Mouse (Mus musculus): ENCODE results near the gene Emc8. TPM values are rescaled to one million over a fixed set of nuclear protein-coding genes. Genes with fewer than 3 reads are reported as not detected.
A peak's percentile ranks its signal among the peaks of the same experiment; 100 is the strongest.
"Not testable (repeated sequence)": the region's sequence is repeated elsewhere in the genome, so short reads cannot be mapped to it uniquely, and the experiment has no call there.

Gene Emc8
- total RNA-seq, 2 experiments from 2014 or later = 87.1 to 118 TPM

GRCm38 (mm10) chr8:120686051-120686450 lies 17.7 kb upstream of the Emc8 start:
- no peak for DNase-seq (ENCODE audit: low spot score in 2 of 2)

- DNase-seq (ENCODE audit: low spot score in 2 of 2) = no peak
Measured at GRCm38 (mm10) chr8:120685591-120685990, 17.2 kb upstream of the Emc8 start.

GRCm38 (mm10) chr8:120685097-120685496 lies 16.7 kb upstream of the Emc8 start:
- DNase-seq (ENCODE audit: low spot score in 2 of 2) = peak; percentile 46 to 59

GRCm38 (mm10) chr8:120684082-120684481 lies 15.7 kb upstream of the Emc8 start:
- no peak for DNase-seq (ENCODE audit: low spot score in 2 of 2)

- peak; percentile 80 to 81 for DNase-seq (ENCODE audit: low spot score in 2 of 2)
Measured at GRCm38 (mm10) chr8:120683602-120684001, 15.2 kb upstream of the Emc8 start.

GRCm38 (mm10) chr8:120681113-120681512 lies 12.7 kb upstream of the Emc8 start:
- DNase-seq (ENCODE audit: low spot score in 2 of 2) = no peak

- DNase-seq (ENCODE audit: low spot score in 2 of 2) = not testable (repeated sequence)
Measured at GRCm38 (mm10) chr8:120680405-120680804, 12.0 kb upstream of the Emc8 start.

GRCm38 (mm10) chr8:120679629-120680387 lies 11.4 kb upstream of the Emc8 start:
- no peak for DNase-seq (ENCODE audit: low spot score in 2 of 2)

- peak; percentile 83 to 89 for DNase-seq (ENCODE audit: low spot score in 2 of 2)
Measured at GRCm38 (mm10) chr8:120678447-120678846, 10.1 kb upstream of the Emc8 start.

- no peak for DNase-seq (ENCODE audit: low spot score in 2 of 2)
Measured at GRCm38 (mm10) chr8:120675718-120676117, 7.3 kb upstream of the Emc8 start.

- no peak for DNase-seq (ENCODE audit: low spot score in 2 of 2)
Measured at GRCm38 (mm10) chr8:120673298-120673697, 4.9 kb upstream of the Emc8 start.

- no peak for DNase-seq (ENCODE audit: low spot score in 2 of 2)
Measured at GRCm38 (mm10) chr8:120672626-120673229, 4.4 kb upstream of the Emc8 start.

- no peak for DNase-seq (ENCODE audit: low spot score in 2 of 2)
Measured at GRCm38 (mm10) chr8:120671775-120672174, 3.4 kb upstream of the Emc8 start.

- DNase-seq (ENCODE audit: low spot score in 2 of 2) = peak; percentile 88 to 89
Measured at GRCm38 (mm10) chr8:120667561-120668373, 606 bp downstream of the Emc8 start, which contains the start of the genes Gm27021 and Cox4i1. Gene Gm27021, minus strand, starts transcription at chr8:120668079. Gene Cox4i1, plus strand, starts transcription at chr8:120668222.

- no peak for DNase-seq (ENCODE audit: low spot score in 2 of 2)
Measured at GRCm38 (mm10) chr8:120666807-120667470, 1.4 kb downstream of the Emc8 start.

- no peak for DNase-seq (ENCODE audit: low spot score in 2 of 2)
Measured at GRCm38 (mm10) chr8:120665726-120666455, 2.5 kb downstream of the Emc8 start.

GRCm38 (mm10) chr8:120664566-120664965 lies 3.8 kb downstream of the Emc8 start:
- no peak for DNase-seq (ENCODE audit: low spot score in 2 of 2)

GRCm38 (mm10) chr8:120657415-120657814 lies 11.0 kb downstream of the Emc8 start:
- no peak for DNase-seq (ENCODE audit: low spot score in 2 of 2)

GRCm38 (mm10) chr8:120656322-120657052 lies 11.9 kb downstream of the Emc8 start:
- no peak for DNase-seq (ENCODE audit: low spot score in 2 of 2)

GRCm38 (mm10) chr8:120647532-120647931 lies 20.8 kb downstream of the Emc8 start, which contains the start of gene 1190005I06Rik:
Gene 1190005I06Rik, minus strand, starts transcription at chr8:120647632.
- no peak for DNase-seq (ENCODE audit: low spot score in 2 of 2)
